Mouse (Mus musculus) adrenal gland, postnatal 10 days (tissue): Measurements from ENCODE around the gene Tcf20. TPM values are rescaled to one million over a fixed set of nuclear protein-coding genes. Genes with fewer than 3 reads are reported as not detected.

ENCODE experiments used
- DNase-seq: peaks from one replicate; pipeline ENCODE4 v3.0.0; 2021; ENCODE audit warnings: mixed read lengths
- long read RNA-seq, 2 experiments: library from polyadenylated mRNA; stranded (forward); transcript quantifications; one replicate each; pipeline ENCODE4 v2.0.0; 2021
- total RNA-seq, 2 experiments: library from RNA; stranded (reverse); gene quantifications; 2 replicates each; pipeline ENCODE4 v1.2.3; 2021

The Tcf20 gene
- 10 to 100 TPM; 70.8 to 71.5 TPM for total RNA-seq
- long read RNA-seq, experiment 1, partial matches to known transcripts = 4 of 5 reads
- long read RNA-seq, experiment 1, other reads (novel, unspliced or antisense) = 1 of 5 reads
- long read RNA-seq, experiment 2, partial matches to known transcripts = 3 of 3 reads
- long read RNA-seq, experiment 2, other reads (novel, unspliced or antisense) = 0 of 3 reads

GRCm38 (mm10) chr15:82987732-82988112 is at the start of gene Tcf20:
Gene Tcf20 (minus strand): TSS chr15:82987872.
- DNase-seq = peak; percentile 99

GRCm38 (mm10) chr15:83036900-83037519 is 49.3 kb upstream of the Tcf20 start:
- DNase-seq = peak; percentile 82

- peak; percentile 20 for DNase-seq
These were observed 48.4 kb upstream of the Tcf20 start for GRCm38 (mm10) chr15:83036089-83036488.

- no peak for DNase-seq
These were observed 46.8 kb upstream of the Tcf20 start for GRCm38 (mm10) chr15:83034275-83034977.

GRCm38 (mm10) chr15:83032981-83033541 is 45.4 kb upstream of the Tcf20 start, which contains the start of gene Nfam1:
Gene Nfam1 (minus strand): TSS chr15:83033306.
- peak; percentile 46 for DNase-seq

- DNase-seq = no peak
These were observed 43.2 kb upstream of the Tcf20 start for GRCm38 (mm10) chr15:83030884-83031283.

- DNase-seq = no peak
These were observed 42.4 kb upstream of the Tcf20 start for GRCm38 (mm10) chr15:83029725-83030718.

GRCm38 (mm10) chr15:83026129-83026528 is 38.5 kb upstream of the Tcf20 start:
- DNase-seq = no peak

- DNase-seq = no peak
These were observed 37.5 kb upstream of the Tcf20 start for GRCm38 (mm10) chr15:83025041-83025760.

GRCm38 (mm10) chr15:83022947-83023346 is 35.3 kb upstream of the Tcf20 start:
- DNase-seq = no peak

- DNase-seq = no peak
These were observed 23.5 kb upstream of the Tcf20 start for GRCm38 (mm10) chr15:83010990-83011664.

GRCm38 (mm10) chr15:83010423-83010822 is 22.8 kb upstream of the Tcf20 start:
- DNase-seq = no peak

GRCm38 (mm10) chr15:83009532-83009931 is 21.9 kb upstream of the Tcf20 start:
- no peak for DNase-seq

- DNase-seq = no peak
These were observed 21.2 kb upstream of the Tcf20 start for GRCm38 (mm10) chr15:83008761-83009423.

GRCm38 (mm10) chr15:83007346-83007920 is 19.8 kb upstream of the Tcf20 start:
- DNase-seq = no peak

GRCm38 (mm10) chr15:83002665-83003548 is 15.2 kb upstream of the Tcf20 start:
- DNase-seq = no peak

- no peak for DNase-seq
These were observed 11.1 kb upstream of the Tcf20 start for GRCm38 (mm10) chr15:82998811-82999221.

- DNase-seq = no peak
These were observed 8.8 kb upstream of the Tcf20 start for GRCm38 (mm10) chr15:82996431-82996830.

- no peak for DNase-seq
These were observed 7.6 kb upstream of the Tcf20 start for GRCm38 (mm10) chr15:82995239-82995638.
